Mouse (Mus musculus): ENCODE results near the gene Filip1.

Filip1 gene

GRCm38 (mm10) chr9:79894665-79895064 is 118.0 kb downstream of the Filip1 start:
- DNase-seq = peak; percentile 42

- DNase-seq = peak; percentile 84
These were observed 118.6 kb downstream of the Filip1 start for GRCm38 (mm10) chr9:79893841-79894612.

- DNase-seq = peak; percentile 92
These were observed 120.5 kb downstream of the Filip1 start for GRCm38 (mm10) chr9:79892183-79892582.

- DNase-seq = peak; percentile 84
These were observed 122.2 kb downstream of the Filip1 start for GRCm38 (mm10) chr9:79890488-79890887.

- peak; percentile 84 for DNase-seq
These were observed 123.5 kb downstream of the Filip1 start for GRCm38 (mm10) chr9:79889132-79889531.

- DNase-seq = peak; percentile 92
These were observed 127.1 kb downstream of the Filip1 start for GRCm38 (mm10) chr9:79885244-79886210.

- peak; percentile 64 for DNase-seq
These were observed 129.5 kb downstream of the Filip1 start for GRCm38 (mm10) chr9:79883139-79883538.

GRCm38 (mm10) chr9:79880031-79880430 is 132.6 kb downstream of the Filip1 start:
- DNase-seq = peak; percentile 69

- peak; percentile 95 for DNase-seq
These were observed 137.0 kb downstream of the Filip1 start for GRCm38 (mm10) chr9:79875522-79876131.

GRCm38 (mm10) chr9:79872598-79872997 is 140.1 kb downstream of the Filip1 start:
- DNase-seq = peak; percentile 95

GRCm38 (mm10) chr9:79869512-79869911 is 143.1 kb downstream of the Filip1 start:
- DNase-seq = peak; percentile 41

- peak; percentile 85 for DNase-seq
These were observed 146.7 kb downstream of the Filip1 start for GRCm38 (mm10) chr9:79865998-79866397.

- DNase-seq = no peak
These were observed 150.1 kb downstream of the Filip1 start for GRCm38 (mm10) chr9:79862544-79862943.

GRCm38 (mm10) chr9:79847099-79847498 is 165.6 kb downstream of the Filip1 start:
- no peak for DNase-seq

- DNase-seq = no peak
These were observed 170.0 kb downstream of the Filip1 start for GRCm38 (mm10) chr9:79842615-79843014.

GRCm38 (mm10) chr9:79842028-79842427 is 170.6 kb downstream of the Filip1 start:
- DNase-seq = no peak

- DNase-seq = no peak
These were observed 181.4 kb downstream of the Filip1 start for GRCm38 (mm10) chr9:79831294-79831693.

GRCm38 (mm10) chr9:79830874-79831273 is 181.8 kb downstream of the Filip1 start:
- no peak for DNase-seq

- no peak for DNase-seq
These were observed 182.5 kb downstream of the Filip1 start for GRCm38 (mm10) chr9:79829842-79830800.

- no peak for DNase-seq
These were observed 185.6 kb downstream of the Filip1 start for GRCm38 (mm10) chr9:79827072-79827471.

- DNase-seq = no peak
These were observed 187.1 kb downstream of the Filip1 start for GRCm38 (mm10) chr9:79825526-79825925.

- DNase-seq = no peak
These were observed 188.8 kb downstream of the Filip1 start for GRCm38 (mm10) chr9:79823856-79824255.
